Mouse (Mus musculus) gastrocnemius, postnatal 14 days (tissue): ENCODE results near the gene Mbl1. TPM values are rescaled to one million over a fixed set of nuclear protein-coding genes. Genes with fewer than 3 reads are reported as not detected.

Source experiments
- DNase-seq: peaks from one replicate; pipeline ENCODE4 v3.0.0; 2021; ENCODE audit warnings: mixed read lengths
- intact Hi-C: fragments of 180-260 bp; cut with DNase I; formaldehyde crosslinking; loops from one replicate; pipeline ENCODE4 v1.15.1; 2025; ENCODE audit warnings: low total_unique reads
- long read RNA-seq, 2 experiments: library from polyadenylated mRNA; stranded (forward); transcript quantifications; one replicate each; pipeline ENCODE4 v2.0.0; 2021
- total RNA-seq, 2 experiments: library from RNA; stranded (reverse); gene quantifications; 2 replicates each; pipeline ENCODE4 v1.2.3; 2021

The Mbl1 gene
- total RNA-seq, result not detected
- long read RNA-seq, experiment 1, result 0 reads
- long read RNA-seq, experiment 2, result 0 reads

- intact Hi-C loops, result no loop called here
- DNase-seq, result no peak
Measured at GRCm38 (mm10) chr14:41151220-41151898, at the start of gene Mbl1. Gene Mbl1, plus strand, starts transcription at chr14:41151458.

GRCm38 (mm10) chr14:41102269-41102668 is 49.0 kb upstream of the Mbl1 start:
- intact Hi-C loops, result no loop called here
- no peak for DNase-seq

GRCm38 (mm10) chr14:41104853-41105444 is 46.3 kb upstream of the Mbl1 start, which contains the start of gene Mat1a:
Gene Mat1a, plus strand, starts transcription at chr14:41105035.
- DNase-seq, result no peak
- intact Hi-C loops, result no loop called here

GRCm38 (mm10) chr14:41111031-41111668 is 40.1 kb upstream of the Mbl1 start:
- DNase-seq, result no peak
- intact Hi-C loops, result no loop called here

GRCm38 (mm10) chr14:41112944-41113343 is 38.3 kb upstream of the Mbl1 start:
- DNase-seq, result no peak
- intact Hi-C loops, result no loop called here

GRCm38 (mm10) chr14:41116271-41116670 is 35.0 kb upstream of the Mbl1 start:
- intact Hi-C loops, result no loop called here
- no peak for DNase-seq

- DNase-seq, result no peak
- intact Hi-C loops, result no loop called here
Measured at GRCm38 (mm10) chr14:41124683-41125082, 26.6 kb upstream of the Mbl1 start.

- DNase-seq, result no peak
Measured at GRCm38 (mm10) chr14:41127997-41128396, 23.3 kb upstream of the Mbl1 start.

GRCm38 (mm10) chr14:41131540-41131939 is 19.7 kb upstream of the Mbl1 start, which contains the start of gene Sftpa1:
Gene Sftpa1, plus strand, starts transcription at chr14:41131782.
- DNase-seq, result no peak
- intact Hi-C loops, result no loop called here

More at GRCm38 (mm10) chr14:41127997-41128396, 23.3 kb upstream of the Mbl1 start:
- intact Hi-C loops, result no loop called here

- no peak for DNase-seq
- intact Hi-C loops, result no loop called here
Measured at GRCm38 (mm10) chr14:41137006-41137405, 14.3 kb upstream of the Mbl1 start.

GRCm38 (mm10) chr14:41140686-41141085 is 10.6 kb upstream of the Mbl1 start:
- intact Hi-C loops, result no loop called here
- no peak for DNase-seq

GRCm38 (mm10) chr14:41146035-41146434 is 5.2 kb upstream of the Mbl1 start:
- intact Hi-C loops, result no loop called here
- DNase-seq, result no peak

GRCm38 (mm10) chr14:41146922-41147321 is 4.3 kb upstream of the Mbl1 start:
- DNase-seq, result no peak
- intact Hi-C loops, result no loop called here

- no peak for DNase-seq
- intact Hi-C loops, result no loop called here
Measured at GRCm38 (mm10) chr14:41147356-41147755, 3.9 kb upstream of the Mbl1 start.

- intact Hi-C loops, result no loop called here
- no peak for DNase-seq
Measured at GRCm38 (mm10) chr14:41160076-41160475, 8.8 kb downstream of the Mbl1 start.

- no peak for DNase-seq
- intact Hi-C loops, result no loop called here
Measured at GRCm38 (mm10) chr14:41160743-41161142, 9.5 kb downstream of the Mbl1 start.

GRCm38 (mm10) chr14:41162663-41163062 is 11.4 kb downstream of the Mbl1 start:
- intact Hi-C loops, result no loop called here

GRCm38 (mm10) chr14:41167278-41167677 is 16.0 kb downstream of the Mbl1 start:
- no peak for DNase-seq
- intact Hi-C loops, result no loop called here

More at GRCm38 (mm10) chr14:41162663-41163062, 11.4 kb downstream of the Mbl1 start:
- DNase-seq, result peak; percentile 20

- no peak for DNase-seq
- intact Hi-C loops, result no loop called here
Measured at GRCm38 (mm10) chr14:41168567-41168966, 17.3 kb downstream of the Mbl1 start.

- DNase-seq, result no peak
- intact Hi-C loops, result no loop called here
Measured at GRCm38 (mm10) chr14:41170514-41170913, 19.3 kb downstream of the Mbl1 start.

GRCm38 (mm10) chr14:41174802-41175201 is 23.5 kb downstream of the Mbl1 start:
- intact Hi-C loops, result no loop called here

More at GRCm38 (mm10) chr14:41174802-41175201, 23.5 kb downstream of the Mbl1 start:
- DNase-seq, result no peak
